Mouse (Mus musculus) stomach, embryonic 16.5 days (tissue): Measurements from ENCODE around the gene Ddx50. TPM values are rescaled to one million over a fixed set of nuclear protein-coding genes. Genes with fewer than 3 reads are reported as not detected.

Experiments
- ATAC-seq: fragments of 200-750 bp; cut with Nextera tagmentation; 2 replicates; pipeline ENCODE4 v1.8.0; 2017; ENCODE audit warnings: moderate number of reproducible peaks, moderate TSS enrichment; ENCODE audit not compliant: insufficient read depth, low FRiP score
- H3K27ac ChIP-seq: fragments of 300-500 bp; sonication (generic); 2 replicates; pipeline ENCODE4 v1.5.1; 2014; ENCODE audit warnings: low read length
- H3K27me3 ChIP-seq: fragments of 300-500 bp; sonication (generic); 2 replicates; pipeline ENCODE4 v1.6.1; 2014; ENCODE audit warnings: low read length, control low read depth, mixed read lengths; ENCODE audit not compliant: control insufficient read depth, insufficient read depth
- H3K36me3 ChIP-seq: fragments of 300-500 bp; sonication (generic); 2 replicates; pipeline ENCODE4 v1.6.1; 2014; ENCODE audit warnings: low read length; ENCODE audit not compliant: control insufficient read depth, insufficient read depth
- H3K4me1 ChIP-seq: fragments of 300-500 bp; sonication (generic); 2 replicates; pipeline ENCODE4 v1.6.1; 2014; ENCODE audit warnings: low read length, control low read depth, mixed read lengths; ENCODE audit not compliant: control insufficient read depth, insufficient read depth
- H3K4me2 ChIP-seq: fragments of 300-500 bp; sonication (generic); 2 replicates; pipeline ENCODE4 v1.6.1; 2014; ENCODE audit warnings: low read depth, low read length, mixed read lengths
- H3K4me3 ChIP-seq: fragments of 300-500 bp; sonication (generic); replicated peaks from 2 replicates; pipeline ENCODE4 v1.5.1; 2014; ENCODE audit warnings: mild to moderate bottlenecking, low read length
- H3K9ac ChIP-seq: fragments of 300-500 bp; sonication (generic); 2 replicates; pipeline ENCODE4 v1.6.1; 2014; ENCODE audit warnings: low read length
- H3K9me3 ChIP-seq: fragments of 300-500 bp; sonication (generic); replicated peaks from 2 replicates; pipeline ENCODE4 v1.6.1; 2016; ENCODE audit warnings: low read length, control low read depth; ENCODE audit not compliant: control insufficient read depth
- WGBS: fragments of 180-500 bp; shearing (Covaris S2); extraction: QIAGEN DNeasy Blood & Tissue Kit; methylation state at CpG from one replicate; pipeline ENCODE4 v1.1.7; 2014; 5-methylcytosine and 5-hydroxymethylcytosine counted together
- polyA plus RNA-seq: library from polyadenylated mRNA; unstranded; fragments of >200 nt; fragmentation: Nextera tagmentation; extraction: Ambion mirVana; gene quantifications from 2 replicates; pipeline ENCODE4 v1.2.1, GENCODE M21; 2015

Gene Ddx50
- polyA plus RNA-seq, 1 experiment from 2014 or later = 127 TPM

DNA sequence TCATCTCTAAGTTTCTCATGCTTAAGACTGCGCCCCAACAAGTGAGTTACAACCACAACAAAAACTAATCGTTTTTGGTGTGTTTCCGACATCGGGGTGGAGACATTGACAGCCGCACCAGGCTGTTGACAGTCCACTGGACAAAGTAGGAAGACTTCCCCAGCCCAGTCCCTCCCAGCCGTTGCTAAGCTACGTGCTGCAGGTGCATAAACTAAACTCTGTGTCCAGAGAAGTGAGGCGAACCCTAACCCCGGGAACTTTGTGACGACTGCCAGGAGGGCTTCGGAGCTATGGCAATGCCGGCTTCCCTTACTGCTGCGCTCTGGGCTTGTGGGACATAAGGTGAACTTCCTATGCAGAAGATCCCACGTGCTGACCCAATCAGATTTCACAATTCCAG, 18.2 kb upstream of the Ddx50 start:
- no peak overlapping the region for H3K27ac ChIP-seq
- no peak overlapping the region for H3K9ac ChIP-seq
- no peaks in the 10 kb centered on the region for H3K4me1 ChIP-seq
- no peak for ATAC-seq
- H3K9me3 ChIP-seq = no peaks in the 10 kb centered on the region
- H3K36me3 ChIP-seq = no peaks in the 10 kb centered on the region
- H3K4me2 ChIP-seq = no peak overlapping the region
- no peak overlapping the region for H3K4me3 ChIP-seq
- 58% methylated on average over 14 of the region's 14 CpGs for WGBS
- H3K27me3 ChIP-seq = no peaks in the 10 kb centered on the region

DNA sequence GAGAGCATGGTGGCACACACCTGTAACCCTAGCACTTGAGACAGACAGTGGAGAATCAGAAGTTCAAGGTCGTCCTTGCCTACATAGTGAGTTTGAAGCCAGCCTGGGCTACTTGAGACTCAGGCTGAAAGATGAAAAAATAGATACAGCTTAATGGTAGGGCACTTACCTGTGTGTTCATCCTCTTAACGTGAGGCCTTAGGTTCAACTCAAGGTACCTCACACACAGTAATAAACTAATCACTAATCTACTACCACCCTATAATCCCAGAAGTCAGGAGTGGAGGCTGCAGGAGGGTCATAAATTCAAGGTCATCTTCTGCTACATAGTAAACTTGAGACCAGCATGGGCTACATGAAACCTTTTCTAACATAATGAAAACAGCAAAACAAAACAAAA, 17.4 kb upstream of the Ddx50 start:
- Histone ChIP-seq H3K9me3 (no peaks in the 10 kb centered on the region), H3K9ac (no peak overlapping the region), H3K36me3 (no peaks in the 10 kb centered on the region), H3K4me1 (no peaks in the 10 kb centered on the region), H3K27ac (no peak overlapping the region), H3K4me2 (no peak overlapping the region), H3K27me3 (no peaks in the 10 kb centered on the region), H3K4me3 (no peak overlapping the region)
- 77% methylated on average over 2 of the region's 2 CpGs for WGBS
- ATAC-seq = no peak

DNA sequence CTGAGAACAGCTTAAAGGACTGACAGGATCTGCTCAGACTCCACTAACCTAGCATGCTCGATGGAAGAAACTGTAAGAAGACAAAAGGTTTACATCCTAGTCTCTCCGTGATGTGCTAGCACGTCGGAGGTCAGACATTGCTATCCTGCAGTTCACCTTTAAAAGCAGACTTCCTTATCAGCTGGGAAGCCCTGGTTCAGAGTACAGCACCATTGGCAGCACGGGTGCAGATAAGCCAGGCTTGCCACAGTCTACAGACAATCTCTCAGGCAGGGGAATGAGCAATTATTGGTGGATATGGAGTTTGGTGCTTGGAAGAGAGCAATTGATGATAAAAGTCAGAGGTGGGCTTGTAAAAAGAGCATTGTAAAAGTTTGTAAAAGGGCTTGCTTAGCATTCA, 17.0 kb upstream of the Ddx50 start:
- H3K27me3 ChIP-seq = no peaks in the 10 kb centered on the region
- H3K9ac ChIP-seq = no peak overlapping the region
- no peak for ATAC-seq
- no peaks in the 10 kb centered on the region for H3K9me3 ChIP-seq
- no peak overlapping the region for H3K4me3 ChIP-seq
- no peak overlapping the region for H3K4me2 ChIP-seq
- H3K36me3 ChIP-seq = no peaks in the 10 kb centered on the region
- H3K27ac ChIP-seq = no peak overlapping the region
- no peaks in the 10 kb centered on the region for H3K4me1 ChIP-seq
- 57% methylated on average over 5 of the region's 5 CpGs for WGBS

DNA sequence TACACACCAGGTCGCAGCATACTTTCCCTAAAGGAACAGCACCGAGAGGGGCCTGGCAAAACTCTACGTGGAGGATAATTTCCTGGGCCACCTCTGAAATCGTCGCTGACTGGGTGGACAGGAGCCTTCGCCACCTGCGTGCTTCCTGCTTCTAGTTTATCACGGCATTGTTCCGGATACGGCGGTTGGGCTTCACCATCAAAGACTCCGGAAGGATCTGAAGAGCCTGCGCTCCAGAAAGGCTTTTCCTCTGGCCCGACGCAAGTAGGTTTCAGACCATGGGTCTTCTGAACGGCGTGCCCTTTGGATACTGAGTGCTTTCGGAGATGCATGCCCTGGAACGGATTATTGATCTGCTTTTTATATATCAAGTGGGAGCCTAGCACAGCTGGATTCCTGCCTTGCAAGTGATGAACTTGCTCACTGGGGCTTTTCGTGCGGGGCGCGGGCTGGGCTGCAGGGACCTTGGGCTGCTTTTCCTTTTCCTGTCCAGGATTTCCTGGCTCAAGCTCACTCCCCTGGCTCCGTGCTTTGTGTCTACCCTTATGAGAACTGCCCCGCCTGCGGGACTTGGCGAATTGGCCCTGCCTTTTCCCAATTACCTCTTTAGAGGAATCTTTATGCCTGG, 14.1 kb upstream of the Ddx50 start:
- 49% methylated on average over 27 of the region's 27 CpGs for WGBS
- Histone ChIP-seq H3K4me2 (peak overlapping the region; percentile 40), H3K36me3 (no peaks in the 10 kb centered on the region), H3K4me1 (no peaks in the 10 kb centered on the region), H3K27ac (peak overlapping the region; percentile 38), H3K9ac (no peak overlapping the region), H3K4me3 (peak overlapping the region; percentile 27), H3K27me3 (no peaks in the 10 kb centered on the region), H3K9me3 (no peaks in the 10 kb centered on the region)
- ATAC-seq = no peak

DNA sequence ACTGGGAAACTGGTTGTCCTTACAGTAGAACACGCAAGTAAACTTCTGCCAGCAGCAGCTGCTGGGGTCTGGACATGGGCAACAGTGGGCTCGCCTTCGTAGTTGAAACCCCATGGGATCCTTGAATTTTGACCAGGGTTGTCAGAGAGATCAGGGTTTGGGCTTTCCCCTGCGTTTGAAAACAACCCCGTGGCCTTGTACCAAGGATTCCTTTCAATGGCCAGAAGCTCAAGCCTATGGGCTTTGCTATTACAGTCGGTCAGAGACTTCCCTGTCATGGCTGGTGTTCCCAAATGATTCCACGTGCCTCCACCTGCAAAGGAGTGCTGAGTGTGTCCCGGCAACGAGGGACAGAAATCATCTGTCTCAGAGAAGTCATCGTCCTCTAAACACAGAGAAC, 13.2 kb upstream of the Ddx50 start:
- Histone ChIP-seq H3K9ac (no peak overlapping the region), H3K4me1 (no peaks in the 10 kb centered on the region), H3K27ac (peak overlapping the region; percentile 26; the same call in 1 of the 2 replicates), H3K9me3 (no peaks in the 10 kb centered on the region), H3K36me3 (no peaks in the 10 kb centered on the region), H3K4me3 (no peak overlapping the region), H3K27me3 (no peaks in the 10 kb centered on the region), H3K4me2 (no peak overlapping the region)
- 78% methylated on average over 10 of the region's 10 CpGs for WGBS
- no peak for ATAC-seq

DNA sequence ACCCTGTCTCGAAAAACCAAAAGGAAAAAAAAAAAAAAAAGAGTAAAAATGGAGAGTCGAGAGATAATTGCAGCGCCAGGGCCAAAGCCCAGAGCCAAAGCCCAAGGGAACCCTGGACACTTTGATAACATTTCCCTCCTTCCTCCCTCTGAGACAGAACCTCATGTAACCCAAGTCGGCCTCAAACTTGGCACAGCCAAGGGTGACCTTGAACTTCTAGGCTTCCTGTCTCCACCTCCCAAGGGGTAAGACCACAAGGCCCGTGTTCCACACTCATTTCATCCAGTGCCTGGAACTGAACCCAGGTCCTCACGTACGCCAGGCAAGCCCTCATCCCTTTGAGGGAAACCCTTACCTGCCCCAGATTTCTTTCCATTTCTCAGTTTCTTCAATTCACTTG, 5.7 kb upstream of the Ddx50 start:
- Histone ChIP-seq H3K36me3 (no peaks in the 10 kb centered on the region), H3K4me1 (no peaks in the 10 kb centered on the region), H3K27me3 (no peaks in the 10 kb centered on the region), H3K4me2 (no peak overlapping the region), H3K27ac (no peak overlapping the region), H3K4me3 (no peak overlapping the region), H3K9ac (no peak overlapping the region), H3K9me3 (no peaks in the 10 kb centered on the region)
- WGBS = 78% methylated on average over 7 of the region's 7 CpGs
- no peak for ATAC-seq

DNA sequence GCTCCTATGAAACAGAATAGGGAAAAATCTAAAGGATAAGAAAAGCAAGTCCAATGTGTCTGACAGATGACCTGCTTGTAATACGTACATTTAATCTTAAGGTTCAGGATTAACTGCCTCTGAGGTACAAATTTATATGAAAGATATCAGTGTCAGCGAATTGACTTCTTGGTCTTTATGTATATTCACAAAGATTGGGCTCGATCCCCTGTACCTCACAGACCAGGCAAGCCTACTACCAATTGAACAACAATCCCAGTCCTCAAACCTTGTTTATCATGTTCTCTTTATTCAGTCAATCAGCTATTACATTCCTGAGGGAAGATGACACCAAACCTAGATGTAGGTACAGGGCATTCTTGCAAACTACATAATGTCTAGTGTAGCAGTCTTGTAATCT, 943 bp upstream of the Ddx50 start:
- ATAC-seq = no peak
- Histone ChIP-seq H3K36me3 (no peaks in the 10 kb centered on the region), H3K9ac (peak overlapping the region; percentile 72), H3K4me3 (peak overlapping the region; percentile 82), H3K27me3 (no peaks in the 10 kb centered on the region), H3K9me3 (no peaks in the 10 kb centered on the region), H3K4me2 (peak overlapping the region; percentile 80), H3K4me1 (peaks cover 9% of the 10 kb centered on the region), H3K27ac (peak overlapping the region; percentile 78)
- 22% methylated on average over 3 of the region's 3 CpGs for WGBS

DNA sequence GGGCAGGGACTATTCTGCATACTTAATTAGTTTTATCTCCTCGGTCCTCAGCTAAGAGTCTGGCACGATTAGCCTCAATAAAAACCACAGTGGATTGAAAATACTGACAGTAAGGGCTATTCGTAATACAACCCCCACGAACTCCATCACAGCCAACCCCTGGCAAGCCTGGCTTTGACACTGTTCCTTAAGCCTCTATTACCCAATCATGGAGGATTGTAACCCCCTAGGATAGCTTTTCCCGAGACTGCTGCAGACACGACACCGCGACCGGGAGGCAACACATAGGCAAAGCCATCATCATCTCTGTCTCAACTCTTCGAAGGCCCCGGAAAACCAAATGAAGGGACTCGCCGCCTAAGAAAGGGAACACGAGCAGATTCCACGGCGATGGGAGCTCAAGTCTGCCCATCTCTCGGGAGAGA, 648 bp downstream of the Ddx50 start:
- Histone ChIP-seq H3K4me1 (peaks cover 9% of the 10 kb centered on the region), H3K4me3 (peak overlapping the region; percentile 82), H3K27ac (peak overlapping the region; percentile 91), H3K36me3 (peaks cover 10% of the 10 kb centered on the region; the same call in 1 of the 2 replicates), H3K27me3 (no peaks in the 10 kb centered on the region), H3K4me2 (peak overlapping the region; percentile 74), H3K9ac (peak overlapping the region; percentile 92), H3K9me3 (no peaks in the 10 kb centered on the region)
- no peak for ATAC-seq
- under 1% methylated on average over 17 of the region's 17 CpGs for WGBS

DNA sequence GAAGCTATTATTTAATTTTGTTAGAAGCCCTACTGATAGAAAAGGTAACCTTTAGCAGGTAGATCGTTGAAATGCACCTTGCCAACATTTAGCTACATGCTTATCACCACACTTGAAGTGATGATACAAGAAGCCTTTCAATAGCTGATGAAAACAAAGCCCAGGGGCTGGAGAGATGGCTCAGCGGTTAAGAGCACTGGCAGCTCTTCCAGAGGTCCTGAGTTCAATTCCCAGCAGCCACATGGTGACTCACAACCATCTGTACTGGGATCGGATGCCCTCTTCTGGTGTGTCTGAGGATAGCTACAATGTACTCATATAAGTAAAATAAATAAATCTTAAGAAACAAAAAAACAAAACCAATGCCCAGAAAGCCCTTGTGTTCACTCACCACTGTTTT, 46.9 kb downstream of the Ddx50 start:
- Histone ChIP-seq H3K36me3 (no peaks in the 10 kb centered on the region), H3K27ac (no peak overlapping the region), H3K27me3 (no peaks in the 10 kb centered on the region), H3K4me3 (no peak overlapping the region), H3K4me2 (no peak overlapping the region), H3K9me3 (no peaks in the 10 kb centered on the region), H3K9ac (no peak overlapping the region), H3K4me1 (0 out of 2 replicates have a peak, but pooled peaks cover 11% of the 10 kb centered on the region)
- ATAC-seq = no peak
- WGBS = 91% methylated on average over 3 of the region's 3 CpGs
